Mouse (Mus musculus): ENCODE results near the gene Cab39. TPM values are rescaled to one million over a fixed set of nuclear protein-coding genes. Genes with fewer than 3 reads are reported as not detected.
"Not testable (repeated sequence)": the region's sequence is repeated elsewhere in the genome, so short reads cannot be mapped to it uniquely, and the experiment has no call there.

The Cab39 gene
- total RNA-seq, 2 experiments from 2014 or later = 152 to 157 TPM

GRCm38 (mm10) chr1:85802517-85802916 is 9.3 kb downstream of the Cab39 start:
- Histone ChIP-seq H3K27ac (no peak overlapping the region), H3K4me3 (no peak overlapping the region)
- no peak for TF ChIP-seq CTCF (conservative IDR thresholded peaks at IDR 0.05)
- DNase-seq (ENCODE audit: low spot score in 2 of 2) = no peak

- DNase-seq (ENCODE audit: low spot score in 2 of 2) = no peak
- TF ChIP-seq CTCF (conservative IDR thresholded peaks at IDR 0.05) = no peak
- H3K27ac ChIP-seq = no peak overlapping the region
- H3K4me3 ChIP-seq = no peak overlapping the region
These were observed 11.3 kb downstream of the Cab39 start for GRCm38 (mm10) chr1:85804551-85804950.

- no peak for DNase-seq (ENCODE audit: low spot score in 2 of 2)
- Histone ChIP-seq H3K4me3 (no peak overlapping the region), H3K27ac (no peak overlapping the region)
- no peak for TF ChIP-seq CTCF (conservative IDR thresholded peaks at IDR 0.05)
These were observed 16.0 kb downstream of the Cab39 start for GRCm38 (mm10) chr1:85809256-85809655.

GRCm38 (mm10) chr1:85810343-85810742 is 17.1 kb downstream of the Cab39 start:
- Histone ChIP-seq H3K27ac (no peak overlapping the region), H3K4me3 (no peak overlapping the region)
- no peak for DNase-seq (ENCODE audit: low spot score in 2 of 2)
- TF ChIP-seq CTCF (conservative IDR thresholded peaks at IDR 0.05) = no peak

- no peak for TF ChIP-seq CTCF (conservative IDR thresholded peaks at IDR 0.05)
- Histone ChIP-seq H3K4me3 (no peak overlapping the region), H3K27ac (no peak overlapping the region)
- no peak for DNase-seq (ENCODE audit: low spot score in 2 of 2)
These were observed 17.5 kb downstream of the Cab39 start for GRCm38 (mm10) chr1:85810787-85811186.

GRCm38 (mm10) chr1:85814213-85814612 is 21.0 kb downstream of the Cab39 start:
- not testable (repeated sequence) for DNase-seq (ENCODE audit: low spot score in 2 of 2); H3K4me3 ChIP-seq; H3K27ac ChIP-seq

GRCm38 (mm10) chr1:85818121-85818520 is 24.9 kb downstream of the Cab39 start:
- TF ChIP-seq CTCF (conservative IDR thresholded peaks at IDR 0.05) = no peak
- H3K27ac ChIP-seq = no peak overlapping the region
- no peak overlapping the region for H3K4me3 ChIP-seq
- DNase-seq (ENCODE audit: low spot score in 2 of 2) = no peak

GRCm38 (mm10) chr1:85819695-85820094 is 26.5 kb downstream of the Cab39 start:
- no peak overlapping the region for H3K4me3 ChIP-seq
- no peak overlapping the region for H3K27ac ChIP-seq
- TF ChIP-seq CTCF (conservative IDR thresholded peaks at IDR 0.05) = peak; percentile 50

GRCm38 (mm10) chr1:85822239-85822638 is 29.0 kb downstream of the Cab39 start:
- peak; percentile 25 to 49 for DNase-seq (ENCODE audit: low spot score in 2 of 2)
- peak overlapping the region; percentile 34; the same call in 1 of the 2 replicates for H3K27ac ChIP-seq
- H3K4me3 ChIP-seq = no peak overlapping the region
- TF ChIP-seq CTCF (conservative IDR thresholded peaks at IDR 0.05) = no peak

More at GRCm38 (mm10) chr1:85819695-85820094, 26.5 kb downstream of the Cab39 start:
- DNase-seq (ENCODE audit: low spot score in 2 of 2) = no peak

- DNase-seq (ENCODE audit: low spot score in 2 of 2) = no peak
- Histone ChIP-seq H3K4me3 (no peak overlapping the region), H3K27ac (no peak overlapping the region)
- no peak for TF ChIP-seq CTCF (conservative IDR thresholded peaks at IDR 0.05)
These were observed 31.7 kb downstream of the Cab39 start for GRCm38 (mm10) chr1:85824905-85825304.

- no peak for TF ChIP-seq CTCF (conservative IDR thresholded peaks at IDR 0.05)
- no peak overlapping the region for H3K4me3 ChIP-seq
- no peak overlapping the region for H3K27ac ChIP-seq
- no peak for DNase-seq (ENCODE audit: low spot score in 2 of 2)
These were observed 33.9 kb downstream of the Cab39 start for GRCm38 (mm10) chr1:85827166-85827565.

GRCm38 (mm10) chr1:85829016-85829415 is 35.8 kb downstream of the Cab39 start:
- no peak for TF ChIP-seq CTCF (conservative IDR thresholded peaks at IDR 0.05)
- H3K27ac ChIP-seq = no peak overlapping the region
- no peak overlapping the region for H3K4me3 ChIP-seq
- DNase-seq (ENCODE audit: low spot score in 2 of 2) = no peak

- H3K4me3 ChIP-seq = no peak overlapping the region
- peak overlapping the region; percentile 11 for H3K27ac ChIP-seq
- DNase-seq (ENCODE audit: low spot score in 2 of 2) = no peak
- no peak for TF ChIP-seq CTCF (conservative IDR thresholded peaks at IDR 0.05)
These were observed 44.8 kb downstream of the Cab39 start for GRCm38 (mm10) chr1:85838056-85838455.

- no peak for DNase-seq (ENCODE audit: low spot score in 2 of 2)
- H3K27ac ChIP-seq = no peak overlapping the region
- H3K4me3 ChIP-seq = no peak overlapping the region
- TF ChIP-seq CTCF (conservative IDR thresholded peaks at IDR 0.05) = no peak
These were observed 46.1 kb downstream of the Cab39 start for GRCm38 (mm10) chr1:85839356-85839755.

- no peak overlapping the region for H3K4me3 ChIP-seq
- DNase-seq (ENCODE audit: low spot score in 2 of 2) = no peak
- H3K27ac ChIP-seq = no peak overlapping the region
- TF ChIP-seq CTCF (conservative IDR thresholded peaks at IDR 0.05) = no peak
These were observed 46.5 kb downstream of the Cab39 start for GRCm38 (mm10) chr1:85839790-85840189.
